Mouse (Mus musculus): ENCODE measurements around the gene Josd2. TPM values are rescaled to one million over a fixed set of nuclear protein-coding genes. Genes with fewer than 3 reads are reported as not detected.
A peak's percentile ranks its signal among the peaks of the same experiment; 100 is the strongest.

Josd2 gene
- total and polyA plus RNA-seq, 2 experiments from 2014 or later: 28.3 to 44.5 TPM

GRCm38 (mm10) chr7:44490281-44490680 lies 22.5 kb downstream of the Josd2 start:
- no peak for TF ChIP-seq CTCF (IDR thresholded peaks at IDR 0.05; ENCODE audit: low read depth)
- DNase-seq (ENCODE audit: low spot score): no peak
- no peak for ATAC-seq
- H3K4me1 ChIP-seq (ENCODE audit: insufficient read depth, low read length): peaks cover 8% of the 10 kb centered on the region
- no peak overlapping the region for H3K4me3 ChIP-seq (ENCODE audit: low read length)
- H3K4me2 ChIP-seq (ENCODE audit: low read depth, low read length): no peak overlapping the region
- H3K27ac ChIP-seq: no peak overlapping the region
- 73% methylated on average over 4 of the region's 4 CpGs for WGBS
- no peaks in the 10 kb centered on the region for H3K9me3 ChIP-seq (ENCODE audit: low read length)
- no peaks in the 10 kb centered on the region for H3K27me3 ChIP-seq (ENCODE audit: insufficient read depth, low read length)
- H3K36me3 ChIP-seq (ENCODE audit: insufficient read depth, low read length): peaks cover 43% of the 10 kb centered on the region
- no peak overlapping the region for H3K9ac ChIP-seq (replicated peaks; ENCODE audit: low read length)

GRCm38 (mm10) chr7:44491391-44491790 lies 23.6 kb downstream of the Josd2 start:
- Histone ChIP-seq H3K9me3 (ENCODE audit: low read length) (no peaks in the 10 kb centered on the region), H3K27me3 (ENCODE audit: insufficient read depth, low read length) (no peaks in the 10 kb centered on the region), H3K4me3 (ENCODE audit: low read length) (no peak overlapping the region), H3K4me1 (ENCODE audit: insufficient read depth, low read length) (peaks cover 12% of the 10 kb centered on the region), H3K9ac (replicated peaks; ENCODE audit: low read length) (no peak overlapping the region), H3K36me3 (ENCODE audit: insufficient read depth, low read length) (peaks cover 43% of the 10 kb centered on the region), H3K27ac (no peak overlapping the region), H3K4me2 (ENCODE audit: low read depth, low read length) (no peak overlapping the region)
- no peak for TF ChIP-seq CTCF (IDR thresholded peaks at IDR 0.05; ENCODE audit: low read depth)
- 93% methylated on average over 5 of the region's 5 CpGs for WGBS
- ATAC-seq (no peak), DNase-seq (ENCODE audit: low spot score) (no peak)

GRCm38 (mm10) chr7:44492166-44492826 lies 24.5 kb downstream of the Josd2 start:
- DNase-seq (ENCODE audit: low spot score) (no peak), ATAC-seq (no peak)
- H3K9ac ChIP-seq (replicated peaks; ENCODE audit: low read length): no peak overlapping the region
- H3K36me3 ChIP-seq (ENCODE audit: insufficient read depth, low read length): peaks cover 43% of the 10 kb centered on the region
- no peak overlapping the region for H3K4me2 ChIP-seq (ENCODE audit: low read depth, low read length)
- no peak overlapping the region for H3K4me3 ChIP-seq (ENCODE audit: low read length)
- 93% methylated on average over 21 of the region's 21 CpGs for WGBS
- H3K27ac ChIP-seq: no peak overlapping the region
- TF ChIP-seq CTCF (IDR thresholded peaks at IDR 0.05; ENCODE audit: low read depth): no peak
- H3K27me3 ChIP-seq (ENCODE audit: insufficient read depth, low read length): no peaks in the 10 kb centered on the region
- H3K4me1 ChIP-seq (ENCODE audit: insufficient read depth, low read length): peaks cover 12% of the 10 kb centered on the region
- H3K9me3 ChIP-seq (ENCODE audit: low read length): no peaks in the 10 kb centered on the region

- ATAC-seq (no peak), DNase-seq (ENCODE audit: low spot score) (no peak)
- Histone ChIP-seq H3K27me3 (ENCODE audit: insufficient read depth, low read length) (no peaks in the 10 kb centered on the region), H3K4me3 (ENCODE audit: low read length) (no peak overlapping the region), H3K9ac (replicated peaks; ENCODE audit: low read length) (no peak overlapping the region; the same call in 1 of the 2 replicates), H3K4me2 (ENCODE audit: low read depth, low read length) (peak overlapping the region; percentile 96), H3K36me3 (ENCODE audit: insufficient read depth, low read length) (peaks cover 33% of the 10 kb centered on the region), H3K9me3 (ENCODE audit: low read length) (no peaks in the 10 kb centered on the region), H3K4me1 (ENCODE audit: insufficient read depth, low read length) (peaks cover 12% of the 10 kb centered on the region), H3K27ac (no peak overlapping the region)
- WGBS: 91% methylated on average over 12 of the region's 12 CpGs
- no peak for TF ChIP-seq CTCF (IDR thresholded peaks at IDR 0.05; ENCODE audit: low read depth)
Measured at GRCm38 (mm10) chr7:44494681-44495080, 26.9 kb downstream of the Josd2 start.

- DNase-seq (ENCODE audit: low spot score): no peak
- no peaks in the 10 kb centered on the region for H3K27me3 ChIP-seq (ENCODE audit: insufficient read depth, low read length)
- H3K4me3 ChIP-seq (ENCODE audit: low read length): peak overlapping the region; percentile 85
- no peak for TF ChIP-seq CTCF (IDR thresholded peaks at IDR 0.05; ENCODE audit: low read depth)
- H3K9me3 ChIP-seq (ENCODE audit: low read length): no peaks in the 10 kb centered on the region
- H3K27ac ChIP-seq: peak overlapping the region; percentile 98; the same call in 1 of the 2 replicates
- peak overlapping the region; percentile 89 for H3K9ac ChIP-seq (replicated peaks; ENCODE audit: low read length)
- no peak for ATAC-seq
- H3K4me1 ChIP-seq (ENCODE audit: insufficient read depth, low read length): peaks cover 12% of the 10 kb centered on the region
- peak overlapping the region; percentile 96 for H3K4me2 ChIP-seq (ENCODE audit: low read depth, low read length)
- 70% methylated on average over 7 of the region's 7 CpGs for WGBS
- peaks cover 29% of the 10 kb centered on the region for H3K36me3 ChIP-seq (ENCODE audit: insufficient read depth, low read length)
Measured at GRCm38 (mm10) chr7:44495086-44495485, 27.3 kb downstream of the Josd2 start.

- under 1% methylated on average over 53 of the region's 58 CpGs for WGBS
- DNase-seq (ENCODE audit: low spot score) (peak; percentile 99), ATAC-seq (peak; percentile 95)
- peak within 1 kb of the TSS; percentile 85 for H3K4me3 ChIP-seq (ENCODE audit: low read length)
- peaks cover 19% of the 10 kb centered on the region for H3K36me3 ChIP-seq (ENCODE audit: insufficient read depth, low read length)
- peak within 1 kb of the TSS; percentile 96 for H3K4me2 ChIP-seq (ENCODE audit: low read depth, low read length)
- TF ChIP-seq CTCF (IDR thresholded peaks at IDR 0.05; ENCODE audit: low read depth): no peak
- no peaks in the 10 kb centered on the region for H3K9me3 ChIP-seq (ENCODE audit: low read length)
- H3K4me1 ChIP-seq (ENCODE audit: insufficient read depth, low read length): peaks cover 12% of the 10 kb centered on the region
- peak within 1 kb of the TSS; percentile 89 for H3K9ac ChIP-seq (replicated peaks; ENCODE audit: low read length)
- H3K27me3 ChIP-seq (ENCODE audit: insufficient read depth, low read length): no peaks in the 10 kb centered on the region
- peak within 1 kb of the TSS; percentile 98 for H3K27ac ChIP-seq
Measured at GRCm38 (mm10) chr7:44495992-44496770, 28.4 kb downstream of the Josd2 start, which contains the start of the genes Emc10 and Fam71e1. TSS of gene Emc10 (minus strand) at chr7:44496529. TSS of gene Fam71e1 (plus strand) at chr7:44496581.

All from hindbrain, postnatal 0 days (tissue).